Mouse (Mus musculus) cerebellum, adult 9-10 months (tissue): ENCODE measurements around the gene Adamtsl4.
A peak's percentile ranks its signal among the peaks of the same experiment; 100 is the strongest.

Experiments used
- DNase-seq: peaks from one replicate; pipeline ENCODE4 v3.0.0; 2022

The Adamtsl4 gene

GRCm38 (mm10) chr3:95630856-95631255, 56.9 kb downstream of the Adamtsl4 start:
- no peak for DNase-seq

DNA sequence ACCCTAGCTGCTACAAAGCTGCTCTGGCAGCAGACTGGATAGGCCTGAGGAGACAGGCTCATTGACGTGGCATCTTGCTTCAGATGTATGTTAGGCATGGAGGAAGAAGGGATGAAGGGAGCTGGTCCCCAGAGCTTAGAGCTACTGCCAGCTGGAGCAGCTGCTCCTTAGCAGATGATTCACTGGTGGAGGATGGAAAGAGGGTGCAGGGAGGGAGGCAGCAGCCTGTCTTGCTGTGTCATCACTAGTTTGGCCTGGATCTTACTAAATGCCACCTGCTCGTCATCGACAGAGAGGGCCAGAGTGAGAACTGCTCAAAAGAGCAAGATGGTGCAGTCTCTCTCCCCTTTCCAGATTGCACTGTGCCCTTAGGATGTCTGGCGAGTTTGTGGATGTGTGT, 58.0 kb downstream of the Adamtsl4 start:
- DNase-seq = peak; percentile 74

DNA sequence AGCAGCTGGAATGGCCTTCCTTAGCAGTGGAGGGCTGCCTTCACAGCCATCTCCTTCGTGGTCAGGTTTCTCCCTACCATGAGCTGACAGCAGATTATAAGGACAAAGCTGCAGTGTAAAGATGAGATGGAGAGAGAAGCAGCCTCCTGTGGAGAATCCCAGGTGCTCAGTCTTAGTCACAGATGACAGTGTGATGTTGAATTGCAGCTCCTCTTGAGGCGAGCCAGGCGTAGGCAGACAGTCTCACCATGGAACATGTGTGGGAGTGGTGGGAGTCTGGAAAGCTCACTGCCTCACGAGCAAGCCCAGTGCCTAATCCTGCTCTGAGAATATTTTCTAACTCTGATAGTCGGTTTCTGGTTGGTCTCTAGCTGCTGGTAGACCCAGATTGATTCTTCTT, 60.0 kb downstream of the Adamtsl4 start:
- DNase-seq = peak; percentile 50
